Mouse (Mus musculus) heart, postnatal 0 days (tissue): ENCODE measurements around the gene Ccdc78. TPM values are rescaled to one million over a fixed set of nuclear protein-coding genes. Genes with fewer than 3 reads are reported as not detected.
"Not testable (repeated sequence)": the region's sequence is repeated elsewhere in the genome, so short reads cannot be mapped to it uniquely, and the experiment has no call there.

Experiments
- ATAC-seq: fragments of 200-750 bp; cut with Nextera tagmentation; 2 replicates; pipeline ENCODE4 v1.8.0; 2017; ENCODE audit warnings: low read depth, moderate number of reproducible peaks, moderate library complexity; ENCODE audit not compliant: insufficient read depth
- DNase-seq: peaks from one replicate; pipeline ENCODE4 v3.0.0-alpha.2; 2016; ENCODE audit warnings: low spot score
- H3K27ac ChIP-seq: fragments of 300-500 bp; sonication (generic); 2 replicates; pipeline ENCODE4 v1.5.1; 2014; ENCODE audit warnings: low read depth, mild to moderate bottlenecking
- H3K27me3 ChIP-seq: fragments of 300-500 bp; sonication (generic); 2 replicates; pipeline ENCODE4 v1.6.1; 2014; ENCODE audit warnings: low read length, mixed read lengths; ENCODE audit not compliant: control insufficient read depth, insufficient read depth
- H3K36me3 ChIP-seq: fragments of 300-500 bp; sonication (generic); replicated peaks from 2 replicates; pipeline ENCODE4 v1.6.1; 2014; ENCODE audit warnings: low read length, mixed read lengths; ENCODE audit not compliant: control insufficient read depth, insufficient read depth
- H3K4me1 ChIP-seq: fragments of 300-500 bp; sonication (generic); 2 replicates; pipeline ENCODE4 v1.6.1; 2014; ENCODE audit warnings: antibody characterized with exemption; ENCODE audit not compliant: control insufficient read depth, insufficient read depth
- H3K4me2 ChIP-seq: fragments of 300-500 bp; sonication (generic); 2 replicates; pipeline ENCODE4 v1.6.1; 2014; ENCODE audit warnings: low read depth, mild to moderate bottlenecking, low read length, moderate library complexity
- H3K4me3 ChIP-seq: fragments of 300-500 bp; sonication (generic); 2 replicates; pipeline ENCODE4 v1.5.1; 2014; ENCODE audit warnings: low read depth, low read length
- H3K9ac ChIP-seq: fragments of 300-500 bp; sonication (generic); replicated peaks from 2 replicates; pipeline ENCODE4 v1.6.1; 2014; ENCODE audit warnings: low read depth, low read length, mixed read lengths
- H3K9me3 ChIP-seq: fragments of 300-500 bp; sonication (generic); replicated peaks from 2 replicates; pipeline ENCODE4 v1.6.1; 2016; ENCODE audit warnings: low read length; ENCODE audit not compliant: control insufficient read depth
- CTCF ChIP-seq: IDR thresholded peaks from 2 replicates; pipeline ENCODE4 v1.5.1; 2016; ENCODE audit warnings: antibody characterized with exemption, control low read depth, low read depth
- EP300 ChIP-seq: IDR thresholded peaks from 2 replicates; pipeline ENCODE4 v1.6.1; 2016; ENCODE audit warnings: antibody characterized with exemption, low read depth
- WGBS: fragments of 180-500 bp; shearing (Covaris S2); extraction: QIAGEN DNeasy Blood & Tissue Kit; methylation state at CpG from one replicate; pipeline ENCODE4 v1.1.7; 2014; 5-methylcytosine and 5-hydroxymethylcytosine counted together
- polyA plus RNA-seq: library from polyadenylated mRNA; unstranded; fragments of >200 nt; fragmentation: Nextera tagmentation; extraction: Ambion mirVana; gene quantifications from 2 replicates; pipeline ENCODE4 v1.2.1, GENCODE M21; 2015
- total RNA-seq: library from RNA; depleted of rRNA; stranded (reverse); fragments of >200 nt; gene quantifications from 2 replicates; pipeline ENCODE4 v1.2.3, GENCODE M21; 2014; ENCODE audit warnings: low replicate concordance

Ccdc78 gene
- total and polyA plus RNA-seq, 2 experiments from 2014 or later: 0.12 TPM; not detected in 1

DNA sequence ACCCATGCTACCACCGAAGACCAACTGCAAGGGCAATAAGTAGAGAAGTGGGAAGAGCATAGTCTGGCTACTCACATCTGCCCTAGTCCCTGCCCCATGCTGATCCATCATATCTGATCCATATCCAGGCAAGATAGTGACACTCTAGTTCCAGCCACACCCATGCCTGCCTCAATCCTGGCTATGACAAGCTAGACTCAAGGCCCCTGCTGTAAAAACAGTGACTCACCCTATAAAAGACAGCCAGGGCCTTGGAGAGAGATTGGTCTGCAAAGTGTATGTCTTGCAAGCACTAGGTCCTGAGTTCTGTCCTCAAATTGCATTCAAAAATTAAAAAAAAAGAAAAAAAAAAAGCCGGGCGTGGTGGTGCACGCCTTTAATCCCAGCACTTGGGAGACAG is 20.1 kb downstream of the Ccdc78 start:
- Histone ChIP-seq H3K9me3 (no peaks in the 10 kb centered on the region), H3K27me3 (peaks cover 40% of the 10 kb centered on the region), H3K9ac (no peak overlapping the region), H3K4me3 (no peak overlapping the region), H3K27ac (no peak overlapping the region), H3K4me2 (no peak overlapping the region), H3K36me3 (no peaks in the 10 kb centered on the region), H3K4me1 (peaks cover 6% of the 10 kb centered on the region; the same call in 1 of the 2 replicates)
- 89% methylated on average over 4 of the region's 4 CpGs for WGBS
- DNase-seq (no peak), ATAC-seq (no peak)
- TF ChIP-seq CTCF: no peak

DNA sequence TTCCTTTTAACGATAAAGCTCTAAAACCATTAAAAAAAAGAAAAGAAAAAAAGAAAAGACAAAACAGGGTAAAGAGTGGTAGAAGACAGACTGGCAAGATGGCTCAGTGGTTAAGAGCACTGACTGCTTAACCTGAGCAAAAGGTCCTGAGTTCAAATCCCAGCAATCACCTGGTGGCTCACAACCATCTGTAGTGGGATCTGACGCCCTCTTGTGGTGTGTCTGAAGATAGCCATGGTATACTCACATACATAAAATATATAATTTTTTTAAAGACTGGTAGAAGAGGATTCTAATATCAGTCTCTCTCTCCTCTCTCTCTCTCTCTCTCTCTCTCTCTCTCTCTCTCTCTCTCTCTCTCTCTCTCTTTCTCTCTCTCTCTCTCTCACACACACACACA is 21.1 kb downstream of the Ccdc78 start:
- not testable (repeated sequence) for DNase-seq, H3K27ac ChIP-seq, H3K9me3 ChIP-seq, H3K9ac ChIP-seq, H3K4me3 ChIP-seq, ATAC-seq, H3K4me2 ChIP-seq, H3K36me3 ChIP-seq, H3K4me1 ChIP-seq
- 48% methylated on average over 2 of the region's 2 CpGs for WGBS
- peaks cover 48% of the 10 kb centered on the region for H3K27me3 ChIP-seq

DNA sequence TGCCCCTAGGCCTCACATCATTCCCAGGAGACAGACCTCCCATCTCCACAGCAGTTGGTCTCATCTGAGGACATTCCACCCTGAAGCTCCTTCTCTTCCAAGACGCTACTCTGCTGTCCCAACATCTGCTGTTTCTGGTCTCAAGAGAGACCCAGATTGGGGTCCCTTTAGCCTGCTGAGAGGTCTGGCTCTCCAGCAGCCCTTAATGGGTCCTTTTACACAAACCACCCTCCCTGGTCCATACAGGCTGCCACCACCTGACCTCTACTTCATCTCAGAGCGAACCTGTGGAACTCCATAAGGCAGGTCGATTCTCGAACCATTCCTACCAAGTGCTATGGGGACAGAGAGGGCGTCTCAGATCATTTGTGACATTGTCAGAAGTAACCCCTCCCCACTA is 21.6 kb downstream of the Ccdc78 start:
- H3K36me3 ChIP-seq: no peaks in the 10 kb centered on the region
- no peak overlapping the region for H3K27ac ChIP-seq
- TF ChIP-seq EP300 (no peak), CTCF (no peak)
- H3K4me2 ChIP-seq: no peak overlapping the region
- no peak overlapping the region for H3K9ac ChIP-seq
- DNase-seq (no peak), ATAC-seq (no peak)
- no peaks in the 10 kb centered on the region for H3K9me3 ChIP-seq
- H3K4me3 ChIP-seq: no peak overlapping the region
- H3K4me1 ChIP-seq: peaks cover 6% of the 10 kb centered on the region; the same call in 1 of the 2 replicates
- peaks cover 54% of the 10 kb centered on the region for H3K27me3 ChIP-seq
- WGBS: 39% methylated on average over 5 of the region's 5 CpGs

DNA sequence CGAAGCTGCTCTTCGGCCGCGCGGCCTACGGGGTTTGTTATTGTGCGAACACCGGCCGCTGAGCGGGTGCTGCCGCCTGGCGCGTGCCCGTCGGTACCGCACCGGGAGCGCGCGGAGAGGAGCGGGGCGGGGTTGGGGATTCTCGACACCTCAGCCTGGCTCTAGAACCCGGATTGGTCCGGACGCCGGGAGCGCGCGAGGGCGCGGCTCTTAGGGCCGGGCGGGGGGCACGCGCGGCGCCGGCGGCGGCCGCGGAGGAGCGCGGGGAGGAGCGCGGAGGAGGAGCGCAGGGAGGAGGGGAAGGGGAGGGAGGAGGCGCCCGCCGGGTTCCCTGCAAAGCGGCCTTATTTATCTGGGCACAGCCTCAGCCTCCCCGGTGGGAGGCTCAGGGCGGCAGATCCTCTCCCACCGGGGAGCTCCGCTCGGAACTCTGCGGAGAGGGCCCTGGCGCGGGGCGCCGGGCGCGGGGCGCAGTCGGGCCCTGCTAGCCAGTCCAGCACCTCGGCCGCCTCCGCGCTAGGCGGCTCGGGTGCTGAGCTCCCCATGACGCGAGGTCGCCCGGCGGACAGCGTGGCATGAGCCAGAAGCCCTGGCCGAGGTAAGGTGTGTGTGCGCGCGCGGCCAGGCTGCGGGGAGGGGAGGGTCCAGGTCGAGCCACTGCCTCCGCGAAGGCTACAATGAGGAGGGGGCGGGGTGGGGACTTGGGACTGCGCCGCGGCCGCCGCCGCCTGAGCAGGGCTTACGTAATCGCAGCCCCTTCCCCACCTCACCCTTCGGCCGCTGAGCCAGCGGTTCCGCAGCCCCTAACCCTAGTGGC is 22.6 kb downstream of the Ccdc78 start, which contains the start of gene Fbxl16:
Gene Fbxl16 (plus strand): TSS at position 297 of the 817 bp plus-strand sequence.
- H3K4me2 ChIP-seq: peak within 1 kb of the TSS; percentile 89
- DNase-seq (no peak), ATAC-seq (peak; percentile 52)
- H3K27me3 ChIP-seq: peaks cover 59% of the 10 kb centered on the region
- TF ChIP-seq CTCF (0 out of 2 replicates have a peak, but pooled peaks have one; percentile 7), EP300 (no peak)
- peaks cover 6% of the 10 kb centered on the region; the same call in 1 of the 2 replicates for H3K4me1 ChIP-seq
- under 1% methylated on average over 75 of the region's 100 CpGs for WGBS
- H3K4me3 ChIP-seq: peak within 1 kb of the TSS; percentile 57
- peak within 1 kb of the TSS; percentile 32 for H3K9ac ChIP-seq
- H3K9me3 ChIP-seq: no peaks in the 10 kb centered on the region
- no peaks in the 10 kb centered on the region for H3K36me3 ChIP-seq
- no peak within 1 kb of the TSS for H3K27ac ChIP-seq

DNA sequence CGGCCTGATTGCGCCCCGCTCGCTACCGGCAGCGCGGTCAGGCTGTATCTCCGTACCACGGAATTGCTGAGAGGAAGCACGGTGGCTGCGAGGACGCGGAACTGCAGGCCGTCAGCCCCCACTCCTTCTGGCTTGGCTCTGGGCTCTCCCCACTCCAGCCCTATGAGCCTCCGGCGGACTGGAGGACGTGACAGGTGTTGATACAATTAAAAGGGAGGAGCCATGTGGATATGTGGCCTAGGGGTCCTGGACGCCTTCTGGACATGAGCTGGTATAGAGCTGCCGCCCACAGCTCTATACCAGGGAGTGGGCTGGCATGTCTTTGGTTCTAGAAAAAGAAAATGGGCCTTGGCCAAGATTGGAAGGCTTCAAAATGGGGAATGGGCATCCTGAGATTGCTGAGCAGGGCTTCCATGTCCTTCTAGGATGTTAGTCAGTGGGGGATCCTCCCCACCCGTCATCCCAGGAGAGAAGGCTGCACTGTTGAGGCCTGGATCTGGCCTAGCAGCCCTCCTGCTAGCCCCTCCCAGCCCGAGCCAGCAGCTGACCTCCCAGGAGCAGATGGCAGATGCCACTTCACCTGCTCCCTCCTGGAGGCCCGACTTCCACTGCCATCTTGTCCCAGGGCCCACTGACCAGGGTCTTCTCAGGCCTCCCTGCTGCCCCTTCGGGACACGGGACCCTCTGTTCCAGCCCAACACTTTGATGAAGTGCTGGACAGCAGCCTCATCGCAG is 23.4 kb downstream of the Ccdc78 start:
- Histone ChIP-seq H3K9me3 (no peaks in the 10 kb centered on the region), H3K9ac (0 out of 2 replicates have a peak overlapping the region, but pooled peaks have one; percentile 19), H3K27ac (no peak overlapping the region), H3K27me3 (peaks cover 60% of the 10 kb centered on the region), H3K4me3 (peak overlapping the region; percentile 57), H3K36me3 (no peaks in the 10 kb centered on the region), H3K4me2 (peak overlapping the region; percentile 89), H3K4me1 (peaks cover 6% of the 10 kb centered on the region; the same call in 1 of the 2 replicates)
- TF ChIP-seq CTCF (no peak), EP300 (no peak)
- WGBS: 14% methylated on average over 25 of the region's 25 CpGs
- ATAC-seq: no peak
- DNase-seq: no peak
